Mouse (Mus musculus) lung, adult 2 months (tissue): ENCODE measurements at regions not wholly inside any gene's neighbourhood (a gene's known extent, or its start where the extent isn't known, plus 50 kb on each side); places are given as distances from the start of the nearest gene placed in this dataset.

Experiments used
- CTCF ChIP-seq: fragments of 200-500 bp; IDR thresholded peaks from 2 replicates; pipeline ENCODE4 v1.5.1; 2011; ENCODE audit warnings: mild to moderate bottlenecking, low read length, control low read depth; ENCODE audit not compliant: insufficient read depth
- POLR2A ChIP-seq: fragments of 200-500 bp; IDR thresholded peaks from 2 replicates; pipeline ENCODE4 v1.6.1; 2011; ENCODE audit warnings: low read depth, mild to moderate bottlenecking, control low read depth, low read length, borderline replicate concordance; ENCODE audit errors: extremely low read depth

GRCm38 (mm10) chr5:75457403-75457802 lies 117.3 kb upstream of the Kit start:
- TF ChIP-seq POLR2A (no peak), CTCF (no peak)
